Mouse (Mus musculus) stomach, postnatal 0 days (tissue): ENCODE data around the gene Ctnnbip1. TPM values are rescaled to one million over a fixed set of nuclear protein-coding genes. Genes with fewer than 3 reads are reported as not detected.
"Not testable (repeated sequence)": the region's sequence is repeated elsewhere in the genome, so short reads cannot be mapped to it uniquely, and the experiment has no call there.

Source experiments
- ATAC-seq: fragments of 200-750 bp; cut with Nextera tagmentation; 2 replicates; pipeline ENCODE4 v1.8.0; 2017; ENCODE audit not compliant: low FRiP score, low TSS enrichment
- DNase-seq: peaks from one replicate; pipeline ENCODE4 v3.0.0-alpha.2; 2016; ENCODE audit warnings: low spot score
- H3K27ac ChIP-seq: fragments of 300-500 bp; sonication (generic); replicated peaks from 2 replicates; pipeline ENCODE4 v1.5.1; 2014; ENCODE audit warnings: mild to moderate bottlenecking, control low read depth
- H3K27me3 ChIP-seq: fragments of 300-500 bp; sonication (generic); 2 replicates; pipeline ENCODE4 v1.6.1; 2014; ENCODE audit warnings: low read length; ENCODE audit not compliant: control insufficient read depth, insufficient read depth
- H3K36me3 ChIP-seq: fragments of 300-500 bp; sonication (generic); 2 replicates; pipeline ENCODE4 v1.6.1; 2014; ENCODE audit warnings: low read length, mixed read lengths; ENCODE audit not compliant: control insufficient read depth, insufficient read depth
- H3K4me1 ChIP-seq: fragments of 300-500 bp; sonication (generic); replicated peaks from 2 replicates; pipeline ENCODE4 v1.6.1; 2014; ENCODE audit warnings: antibody characterized with exemption; ENCODE audit not compliant: control insufficient read depth, insufficient read depth
- H3K4me2 ChIP-seq: fragments of 300-500 bp; sonication (generic); replicated peaks from 2 replicates; pipeline ENCODE4 v1.6.1; 2014; ENCODE audit warnings: low read depth, mild to moderate bottlenecking, control low read depth, moderate library complexity
- H3K4me3 ChIP-seq: fragments of 300-500 bp; sonication (generic); 2 replicates; pipeline ENCODE4 v1.5.1; 2014; ENCODE audit warnings: low read depth, low read length, control low read depth
- H3K9ac ChIP-seq: fragments of 300-500 bp; sonication (generic); 2 replicates; pipeline ENCODE4 v1.6.1; 2014; ENCODE audit warnings: mild to moderate bottlenecking, low read length, control low read depth, mixed read lengths
- H3K9me3 ChIP-seq: fragments of 300-500 bp; sonication (generic); 2 replicates; pipeline ENCODE4 v1.6.1; 2016; ENCODE audit warnings: low read length; ENCODE audit not compliant: control insufficient read depth
- CTCF ChIP-seq: IDR thresholded peaks from 2 replicates; pipeline ENCODE4 v1.5.1; 2016; ENCODE audit warnings: antibody characterized with exemption, low read depth, mild to moderate bottlenecking, moderate library complexity
- EP300 ChIP-seq: optimal IDR thresholded peaks from 2 replicates; pipeline ENCODE3; 2016; ENCODE audit warnings: antibody characterized with exemption
- WGBS: fragments of 180-500 bp; shearing (Covaris S2); extraction: QIAGEN DNeasy Blood & Tissue Kit; methylation state at CpG from one replicate; pipeline ENCODE4 v1.1.7; 2014; 5-methylcytosine and 5-hydroxymethylcytosine counted together
- microRNA-seq: library from miRNA; unstranded; fragments of <30 nt; microRNA quantifications from one replicate; pipeline ENCODE4, GENCODE M21; 2016
- polyA plus RNA-seq: library from polyadenylated mRNA; unstranded; fragments of >200 nt; fragmentation: Nextera tagmentation; extraction: Ambion mirVana; gene quantifications from 2 replicates; pipeline ENCODE4 v1.2.1, GENCODE M21; 2015

Gene Ctnnbip1
- polyA plus RNA-seq, 1 experiment from 2014 or later: 60.1 TPM

GRCm38 (mm10) chr4:149609256-149610025 lies 91.4 kb downstream of the Ctnnbip1 start:
- 77% methylated on average over 8 of the region's 8 CpGs for WGBS
- ATAC-seq (no peak), DNase-seq (no peak)
- Histone ChIP-seq H3K4me3 (no peak overlapping the region), H3K9me3 (no peaks in the 10 kb centered on the region), H3K9ac (no peak overlapping the region), H3K4me1 (0 out of 2 replicates have a peak, but pooled peaks cover 3% of the 10 kb centered on the region), H3K36me3 (no peaks in the 10 kb centered on the region), H3K4me2 (no peak overlapping the region), H3K27ac (no peak overlapping the region), H3K27me3 (no peaks in the 10 kb centered on the region)
- TF ChIP-seq EP300 (no peak), CTCF (no peak)

- H3K36me3 ChIP-seq: no peaks in the 10 kb centered on the region
- TF ChIP-seq CTCF (peak; percentile 94), EP300 (no peak)
- no peak overlapping the region for H3K9ac ChIP-seq
- H3K27ac ChIP-seq: no peak overlapping the region
- H3K4me1 ChIP-seq: 0 out of 2 replicates have a peak, but pooled peaks cover 3% of the 10 kb centered on the region
- H3K4me2 ChIP-seq: no peak overlapping the region
- no peaks in the 10 kb centered on the region for H3K27me3 ChIP-seq
- no peaks in the 10 kb centered on the region for H3K9me3 ChIP-seq
- H3K4me3 ChIP-seq: no peak overlapping the region
- WGBS: 47% methylated on average over 10 of the region's 10 CpGs
- no peak for ATAC-seq
- DNase-seq: peak; percentile 60
Observed at GRCm38 (mm10) chr4:149611376-149612044, 93.5 kb downstream of the Ctnnbip1 start.

GRCm38 (mm10) chr4:149613497-149613896 lies 95.5 kb downstream of the Ctnnbip1 start:
- H3K4me3 ChIP-seq, DNase-seq, H3K9me3 ChIP-seq, ATAC-seq, H3K9ac ChIP-seq, H3K27ac ChIP-seq, H3K4me2 ChIP-seq, H3K27me3 ChIP-seq, H3K36me3 ChIP-seq, H3K4me1 ChIP-seq: not testable (repeated sequence)
- 73% methylated on average over 6 of the region's 6 CpGs for WGBS

- Histone ChIP-seq H3K9me3 (no peaks in the 10 kb centered on the region), H3K4me2 (no peak overlapping the region), H3K27ac (no peak overlapping the region), H3K27me3 (no peaks in the 10 kb centered on the region), H3K4me1 (no peaks in the 10 kb centered on the region), H3K4me3 (no peak overlapping the region), H3K9ac (no peak overlapping the region), H3K36me3 (no peaks in the 10 kb centered on the region)
- ATAC-seq (no peak), DNase-seq (no peak)
- TF ChIP-seq EP300 (no peak), CTCF (peak; percentile 48)
- WGBS: 97% methylated on average over 3 of the region's 3 CpGs
Observed at GRCm38 (mm10) chr4:149614869-149615268, 96.8 kb downstream of the Ctnnbip1 start.

Small RNA genes lying within 50 kb of the gene (microRNA-seq; reads per million reads assigned to microRNA genes)
- gene Mir5616: not detected

Other genes with a start within 250 kb of the Ctnnbip1 start
- gene Kif1b, start 210.5 kb upstream of the Ctnnbip1 start, polyA plus RNA-seq: 18.0 and 23.9 TPM in 2 replicates
- 14.4 and 15.8 TPM in 2 replicates for gene Ube4b, start 91.5 kb upstream of the Ctnnbip1 start, polyA plus RNA-seq
- gene Rbp7, start 63.3 kb upstream of the Ctnnbip1 start, polyA plus RNA-seq: 6.3 and 7.7 TPM in 2 replicates
- not detected in 2 replicates for gene Tmem274, start 40.9 kb upstream of the Ctnnbip1 start, polyA plus RNA-seq
- 6.1 and 6.5 TPM in 2 replicates for gene Nmnat1, start 33.0 kb upstream of the Ctnnbip1 start, polyA plus RNA-seq
- gene Lzic, start 33.0 kb upstream of the Ctnnbip1 start, polyA plus RNA-seq: 18.9 and 22.5 TPM in 2 replicates
- 28.6 and 30.5 TPM in 2 replicates for gene Clstn1, start 68.2 kb downstream of the Ctnnbip1 start, polyA plus RNA-seq
- gene Pik3cd, start 184.3 kb downstream of the Ctnnbip1 start, polyA plus RNA-seq: 1.9 and 2.0 TPM in 2 replicates
- 7.5 and 8.6 TPM in 2 replicates for gene Tmem201, start 219.8 kb downstream of the Ctnnbip1 start, polyA plus RNA-seq